Mouse (Mus musculus): Measurements from ENCODE around the gene Secisbp2.

DNA sequence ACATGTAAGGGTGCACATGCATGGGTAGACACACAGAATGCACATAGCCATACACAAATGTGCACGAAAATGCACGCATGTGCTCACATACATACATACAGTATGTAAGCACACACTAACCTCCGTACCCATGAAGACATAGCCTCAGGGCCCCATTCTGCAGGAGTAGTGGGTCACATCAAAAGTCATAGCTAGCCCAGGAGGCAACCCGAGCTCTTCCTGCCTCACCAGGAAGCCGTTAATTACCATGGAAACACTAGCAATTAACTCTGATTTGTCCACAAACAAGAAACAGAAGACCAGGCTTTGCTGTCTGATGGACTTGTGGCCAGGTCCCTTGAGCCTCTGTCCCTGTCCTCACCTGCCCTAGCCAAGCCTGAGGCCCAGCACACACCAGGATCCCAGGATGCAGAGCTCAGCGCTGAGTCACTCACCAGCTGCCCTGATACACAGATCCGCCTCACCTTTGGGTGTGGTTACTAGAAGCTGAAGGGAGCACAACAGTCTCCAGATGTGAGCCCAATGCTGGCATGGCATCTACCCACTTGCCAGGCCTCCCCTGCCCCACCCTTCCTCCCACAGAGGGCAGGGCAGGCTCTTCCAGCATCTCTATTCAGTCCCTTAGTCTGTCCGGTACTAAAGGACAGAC lies 74.6 kb downstream of the Secisbp2 start:
- TF ChIP-seq CEBPB (IDR thresholded peaks at IDR 0.05; ENCODE audit: insufficient read depth, poor library complexity, severe bottlenecking) (no peak), POLR2A (IDR thresholded peaks at IDR 0.05; ENCODE audit: insufficient read length, low read depth) (no peak), TCF3 (IDR thresholded peaks at IDR 0.05; ENCODE audit: insufficient read length, low read depth) (no peak), E2F4 (IDR thresholded peaks at IDR 0.05; ENCODE audit: insufficient read depth) (no peak), MAX (IDR thresholded peaks at IDR 0.05; ENCODE audit: low read depth) (no peak), POLR2AphosphoS2 (IDR thresholded peaks at IDR 0.05; ENCODE audit: insufficient read length, low read depth) (no peak), USF1 (IDR thresholded peaks at IDR 0.05; ENCODE audit: low read depth) (no peak), TCF12 (IDR thresholded peaks at IDR 0.05; ENCODE audit: insufficient read depth, poor library complexity, severe bottlenecking) (no peak)
